Mouse (Mus musculus): ENCODE data around the gene Prtn3. TPM values are rescaled to one million over a fixed set of nuclear protein-coding genes. Genes with fewer than 3 reads are reported as not detected.

The Prtn3 gene
- total RNA-seq, 2 experiments from 2014 or later, result 1,536 to 2,258 TPM

DNA sequence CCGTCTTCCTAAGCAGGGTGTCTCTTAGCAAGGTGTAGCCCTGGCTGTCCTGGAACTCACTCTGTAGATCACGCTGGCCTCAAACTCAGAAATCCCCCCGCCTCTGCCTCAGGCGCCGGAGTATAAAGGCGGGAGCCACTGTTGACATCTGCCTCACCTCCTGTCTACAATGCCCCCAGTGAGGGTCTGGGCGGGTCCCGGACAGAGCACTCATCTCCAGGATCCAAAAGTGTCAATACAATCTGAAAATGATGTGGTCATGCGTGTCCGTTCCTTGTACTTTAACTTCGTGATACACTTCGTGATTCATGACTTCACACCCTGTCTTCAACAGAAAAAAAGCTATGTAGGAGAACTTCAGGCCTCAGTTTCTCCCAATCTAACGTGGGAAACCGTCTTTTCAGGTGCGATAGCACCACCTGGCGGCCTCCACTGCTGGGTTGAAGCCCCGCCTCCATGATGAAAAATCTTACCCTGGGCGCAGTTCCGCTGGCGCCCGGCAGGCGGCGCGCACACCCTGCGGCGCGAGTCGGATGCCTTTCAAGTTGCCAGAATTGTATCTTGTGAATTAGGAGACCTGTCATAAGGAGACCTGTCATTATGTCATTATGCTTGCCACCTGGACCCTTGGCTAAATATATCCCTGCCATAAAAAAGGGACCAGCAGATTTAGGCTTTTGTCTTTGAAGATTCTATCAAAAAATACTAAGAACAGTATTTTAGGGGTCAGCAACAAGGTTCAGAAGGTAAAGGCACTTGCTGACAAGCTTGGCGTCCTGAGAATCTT, 50.9 kb downstream of the Prtn3 start:
- peak; percentile 33 for ATAC-seq (replicated peaks; ENCODE audit: poor library complexity, severe bottlenecking)

DNA sequence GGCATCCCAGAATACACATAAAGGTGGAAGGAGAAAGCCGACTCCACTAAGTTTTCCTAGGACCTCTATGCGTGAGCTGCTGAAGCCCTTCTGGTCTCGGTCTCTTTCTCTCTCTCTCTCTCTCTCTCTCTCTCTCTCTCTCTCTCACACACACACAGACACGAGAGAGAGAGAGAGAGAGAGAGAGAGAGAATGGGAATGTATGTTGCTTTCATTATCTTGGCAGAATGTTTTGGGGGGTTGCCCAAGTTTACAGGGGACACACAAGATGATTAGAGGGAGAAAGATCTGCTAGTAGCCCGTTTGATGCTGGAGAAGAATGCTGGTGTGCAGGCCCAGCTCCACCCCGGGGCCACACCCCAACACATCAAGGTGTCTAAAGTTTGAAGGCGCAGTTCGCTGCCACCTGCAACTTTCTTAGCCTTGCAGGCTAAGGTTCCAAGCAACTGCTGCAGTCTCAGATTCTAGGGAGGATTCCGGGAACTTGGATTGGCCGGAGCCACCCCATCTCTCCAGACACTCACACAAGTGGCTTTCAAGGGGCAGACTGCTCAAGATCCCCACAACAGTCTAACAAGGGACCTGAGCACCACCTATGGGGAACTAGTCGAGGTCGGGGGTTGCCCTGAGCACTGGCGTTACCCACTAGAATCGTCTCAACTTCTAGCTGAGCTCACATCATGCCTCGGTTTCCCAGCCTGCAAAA, 51.7 kb downstream of the Prtn3 start:
- ATAC-seq (replicated peaks; ENCODE audit: poor library complexity, severe bottlenecking), result no peak

DNA sequence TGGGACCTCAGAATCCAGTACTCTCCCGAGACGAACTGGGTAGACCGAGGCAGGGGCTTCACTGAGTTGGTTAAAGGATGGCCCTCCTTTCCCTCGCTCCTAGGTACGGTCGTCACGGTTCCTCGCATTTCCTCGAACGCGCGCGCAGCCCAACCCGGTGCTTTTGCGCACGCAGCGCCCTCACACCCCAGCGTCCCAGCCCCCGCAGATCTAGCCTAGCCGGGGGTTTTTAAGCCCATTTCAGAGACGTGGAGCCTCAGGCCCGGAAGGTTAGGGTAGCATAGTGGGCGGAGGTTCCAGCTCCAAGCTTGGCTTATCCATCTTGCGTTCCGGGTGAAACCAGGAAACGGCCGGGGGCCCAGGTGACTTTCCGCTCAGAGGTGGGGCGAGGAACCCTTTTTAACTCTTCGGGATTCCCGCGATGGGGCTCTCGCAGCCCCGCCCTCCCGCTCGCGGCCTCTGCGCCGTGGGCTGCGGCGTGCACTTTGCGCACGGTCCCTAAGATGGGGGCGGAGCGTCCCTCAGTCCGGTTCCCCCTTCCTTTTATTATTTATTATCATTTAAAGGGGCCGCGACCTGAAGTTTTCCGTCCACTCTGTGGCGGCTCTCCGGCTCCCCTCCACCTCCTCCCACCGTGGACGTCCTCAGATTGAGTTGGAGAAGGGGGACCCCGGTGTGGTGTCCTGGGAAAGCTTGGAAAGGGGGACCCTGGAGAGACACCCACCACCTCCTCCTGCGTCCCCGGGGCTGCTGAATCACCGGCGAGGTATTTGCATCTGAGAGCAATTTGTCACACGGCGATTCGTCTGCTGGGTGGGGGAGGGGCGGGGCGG, 52.4 kb downstream of the Prtn3 start, which contains the start of gene Arid3a:
TSS of gene Arid3a (plus strand) at position 553 of the 833 bp plus-strand sequence.
- peak; percentile 65 for ATAC-seq (replicated peaks; ENCODE audit: poor library complexity, severe bottlenecking)

DNA sequence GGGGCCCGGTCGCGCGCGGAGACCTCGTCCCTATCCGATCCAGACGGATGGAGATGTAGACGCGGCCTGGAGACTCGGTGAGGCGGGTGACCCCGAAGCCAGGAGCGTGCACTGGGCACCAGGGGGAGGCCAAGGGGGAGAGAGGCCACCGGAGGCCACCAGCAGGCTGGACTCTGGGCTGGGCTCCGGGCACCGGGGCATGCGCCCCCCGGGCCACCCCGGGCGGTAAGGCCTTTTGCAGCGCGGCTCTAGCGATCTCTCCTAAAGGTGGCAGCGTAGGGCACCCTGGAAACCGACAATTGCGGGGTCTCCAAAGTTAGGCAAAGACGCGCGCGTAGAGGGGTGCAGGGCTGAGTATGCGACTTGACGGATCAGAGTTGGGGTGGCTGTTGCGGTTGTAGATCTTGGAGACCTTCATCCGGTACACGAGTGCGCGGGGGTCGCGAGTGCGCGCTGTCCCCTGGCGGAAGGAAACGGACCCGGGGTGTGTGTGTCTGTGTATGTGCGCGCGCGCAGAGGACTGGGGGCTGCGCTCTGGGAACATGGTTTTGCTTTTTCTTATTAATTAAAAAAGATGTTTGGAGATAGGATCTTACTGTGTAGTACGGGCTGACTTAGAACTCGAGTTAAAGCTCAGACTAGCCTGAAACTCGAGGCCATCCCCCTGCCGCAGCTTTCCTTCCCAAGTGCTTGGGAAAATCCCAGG, 53.2 kb downstream of the Prtn3 start:
- ATAC-seq (replicated peaks; ENCODE audit: poor library complexity, severe bottlenecking), result peak; percentile 13

DNA sequence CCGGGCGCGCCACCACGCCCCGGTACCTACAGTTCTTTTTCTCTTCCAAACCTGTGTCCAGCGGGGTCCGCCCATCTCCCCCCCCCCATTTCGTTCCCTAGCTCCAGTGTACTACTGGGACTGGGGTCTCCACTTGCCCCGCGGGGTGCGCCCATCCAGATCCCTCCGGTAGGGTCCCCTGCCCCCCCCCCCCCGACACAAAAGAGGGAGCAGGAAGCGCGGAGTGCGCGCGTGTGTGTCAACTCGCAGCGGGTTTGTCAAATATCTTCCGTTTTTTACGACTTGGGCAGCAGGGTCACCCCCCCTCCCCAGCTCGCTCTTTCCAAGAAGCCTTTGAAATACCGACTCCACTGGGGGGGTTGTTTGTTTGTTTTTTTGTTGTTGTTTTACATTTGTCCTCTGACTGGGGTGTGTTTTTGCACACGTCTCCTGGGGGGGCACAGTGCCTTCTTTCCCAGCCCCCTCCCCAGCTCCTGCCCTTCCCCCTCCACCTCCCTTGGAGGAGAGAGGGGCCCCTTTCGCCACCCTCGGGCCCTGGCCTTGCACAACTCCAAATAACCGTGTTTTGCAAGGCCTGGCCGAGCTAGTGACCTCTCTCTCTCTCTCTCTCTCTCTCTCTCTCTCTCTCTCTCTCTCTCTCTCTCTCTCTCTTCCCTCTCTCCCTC, 53.9 kb downstream of the Prtn3 start:
- peak; percentile 46 for ATAC-seq (replicated peaks; ENCODE audit: poor library complexity, severe bottlenecking)

DNA sequence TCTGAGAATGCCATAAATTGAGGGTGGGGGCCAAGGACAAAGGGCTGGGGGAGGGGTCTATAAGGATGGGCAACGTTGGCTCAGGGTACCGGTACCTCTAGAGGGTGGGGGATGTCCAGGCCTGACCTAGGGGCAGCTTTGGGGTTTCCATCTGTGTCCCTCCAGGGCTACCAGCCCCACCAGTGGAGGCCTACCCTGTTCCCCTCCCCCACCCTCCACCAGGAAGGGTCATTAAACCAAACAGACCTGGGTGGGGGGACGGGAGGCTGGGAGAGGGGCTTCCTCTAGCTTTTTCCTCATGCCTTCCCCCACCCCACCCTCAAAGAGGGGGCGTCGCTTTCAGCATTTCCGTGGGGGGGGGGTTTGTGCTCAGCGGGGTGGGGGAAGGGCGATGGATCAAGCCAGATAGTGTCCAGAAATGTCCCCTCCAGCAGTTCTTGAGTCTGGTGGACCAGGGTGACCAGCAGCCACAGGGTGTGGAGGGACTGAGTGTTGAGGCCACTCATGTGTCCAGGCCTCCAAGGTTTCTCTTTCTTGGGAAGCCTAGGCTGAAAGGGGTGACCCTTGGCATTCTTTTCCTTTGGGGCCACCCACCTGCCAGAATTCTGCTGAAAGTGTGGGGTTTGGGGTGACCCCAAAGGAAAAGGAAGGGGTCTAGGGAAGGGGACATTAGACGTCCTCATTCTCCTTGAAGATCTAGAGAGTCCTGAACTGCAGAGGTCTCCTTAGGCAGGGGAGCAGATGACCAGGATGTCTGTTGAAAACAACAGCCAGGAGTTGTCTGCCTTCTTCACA, 54.8 kb downstream of the Prtn3 start:
- no peak for ATAC-seq (replicated peaks; ENCODE audit: poor library complexity, severe bottlenecking)

- no peak for ATAC-seq (replicated peaks; ENCODE audit: poor library complexity, severe bottlenecking)
These were observed 55.9 kb downstream of the Prtn3 start for GRCm38 (mm10) chr10:79929967-79930825.

DNA sequence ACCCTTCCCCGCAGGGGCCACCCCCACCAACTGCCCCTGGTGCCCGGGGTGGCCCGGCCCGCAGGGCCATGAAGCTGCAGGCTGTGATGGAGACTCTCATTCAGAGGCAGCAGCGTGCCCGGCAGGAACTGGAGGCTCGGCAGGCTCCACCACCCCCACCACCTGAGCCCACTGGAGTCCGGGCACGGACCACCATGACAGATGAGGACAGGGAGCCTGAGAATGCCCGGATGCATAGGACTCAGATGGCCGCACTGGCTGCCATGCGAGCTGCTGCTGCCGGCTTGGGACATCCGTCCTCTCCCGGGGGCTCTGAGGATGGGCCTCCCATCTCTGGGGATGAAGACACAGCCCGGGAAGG, 56.5 kb downstream of the Prtn3 start:
- no peak for ATAC-seq (replicated peaks; ENCODE audit: poor library complexity, severe bottlenecking)

GRCm38 (mm10) chr10:79931797-79932196, 57.5 kb downstream of the Prtn3 start:
- no peak for ATAC-seq (replicated peaks; ENCODE audit: poor library complexity, severe bottlenecking)

GRCm38 (mm10) chr10:79932736-79933135, 58.5 kb downstream of the Prtn3 start:
- ATAC-seq (replicated peaks; ENCODE audit: poor library complexity, severe bottlenecking), result no peak

Other genes starting within 250 kb of the Prtn3 start
Only the 30 nearest of the 34 such genes appear.
- not detected in 2 replicates for gene Madcam1, start 209.9 kb upstream of the Prtn3 start, total RNA-seq (2014; fragmentation: Nextera tagmentation)
- gene Madcam1, start 209.9 kb upstream of the Prtn3 start, total RNA-seq (2017), result not detected in 2 replicates
- 7.4 and 9.7 TPM in 2 replicates for gene Tpgs1, start 205.1 kb upstream of the Prtn3 start, total RNA-seq (2014; fragmentation: Nextera tagmentation)
- gene Tpgs1, start 205.1 kb upstream of the Prtn3 start, total RNA-seq (2017), result 8.1 and 14.6 TPM in 2 replicates
- 110 and 115 TPM in 2 replicates for gene Cdc34, start 192.3 kb upstream of the Prtn3 start, total RNA-seq (2014; fragmentation: Nextera tagmentation)
- 98.7 and 142 TPM in 2 replicates for gene Cdc34, start 192.3 kb upstream of the Prtn3 start, total RNA-seq (2017)
- 2.2 TPM in 1 of 2 replicates, not detected in the other for gene Gzmm, start 185.5 kb upstream of the Prtn3 start, total RNA-seq (2014; fragmentation: Nextera tagmentation)
- 0.34 TPM in 1 of 2 replicates, not detected in the other for gene Gzmm, start 185.5 kb upstream of the Prtn3 start, total RNA-seq (2017)
- gene Bsg, start 170.0 kb upstream of the Prtn3 start, total RNA-seq (2014; fragmentation: Nextera tagmentation), result 253 and 319 TPM in 2 replicates
- gene Bsg, start 170.0 kb upstream of the Prtn3 start, total RNA-seq (2017), result 278 and 345 TPM in 2 replicates
- gene Hcn2, start 157.8 kb upstream of the Prtn3 start, total RNA-seq (2014; fragmentation: Nextera tagmentation), result 0.28 TPM in 1 of 2 replicates, not detected in the other
- 0.39 TPM in 1 of 2 replicates, not detected in the other for gene Hcn2, start 157.8 kb upstream of the Prtn3 start, total RNA-seq (2017)
- gene Polrmt, start 127.9 kb upstream of the Prtn3 start, total RNA-seq (2014; fragmentation: Nextera tagmentation), result 28.6 and 56.2 TPM in 2 replicates
- gene Polrmt, start 127.9 kb upstream of the Prtn3 start, total RNA-seq (2017), result 12.7 and 14.0 TPM in 2 replicates
- not detected in 2 replicates for gene Fgf22, start 119.4 kb upstream of the Prtn3 start, total RNA-seq (2014; fragmentation: Nextera tagmentation)
- not detected in 2 replicates for gene Fgf22, start 119.4 kb upstream of the Prtn3 start, total RNA-seq (2017)
- 32.1 and 64.5 TPM in 2 replicates for gene Rnf126, start 107.5 kb upstream of the Prtn3 start, total RNA-seq (2014; fragmentation: Nextera tagmentation)
- gene Rnf126, start 107.5 kb upstream of the Prtn3 start, total RNA-seq (2017), result 17.3 and 28.2 TPM in 2 replicates
- 4.6 TPM in 1 of 2 replicates, not detected in the other for gene Fstl3, start 97.2 kb upstream of the Prtn3 start, total RNA-seq (2014; fragmentation: Nextera tagmentation)
- gene Fstl3, start 97.2 kb upstream of the Prtn3 start, total RNA-seq (2017), result 0.62 and 1.4 TPM in 2 replicates
- 172 and 215 TPM in 2 replicates for gene Prss57, start 83.5 kb upstream of the Prtn3 start, total RNA-seq (2014; fragmentation: Nextera tagmentation)
- gene Prss57, start 83.5 kb upstream of the Prtn3 start, total RNA-seq (2017), result 77.4 and 86.7 TPM in 2 replicates
- 80.1 and 110 TPM in 2 replicates for gene Palm, start 80.9 kb upstream of the Prtn3 start, total RNA-seq (2014; fragmentation: Nextera tagmentation)
- gene Palm, start 80.9 kb upstream of the Prtn3 start, total RNA-seq (2017), result 35.6 and 48.6 TPM in 2 replicates
- gene Misp, start 53.5 kb upstream of the Prtn3 start, total RNA-seq (2014; fragmentation: Nextera tagmentation), result 0.34 TPM in 1 of 2 replicates, not detected in the other
- 0.82 TPM in 1 of 2 replicates, not detected in the other for gene Misp, start 53.5 kb upstream of the Prtn3 start, total RNA-seq (2017)
- 497 and 526 TPM in 2 replicates for gene Ptbp1, start 20.0 kb upstream of the Prtn3 start, total RNA-seq (2014; fragmentation: Nextera tagmentation)
- 211 and 216 TPM in 2 replicates for gene Ptbp1, start 20.0 kb upstream of the Prtn3 start, total RNA-seq (2017)
- gene Plppr3, start 158 bp downstream of the Prtn3 start, total RNA-seq (2014; fragmentation: Nextera tagmentation), result 72.1 and 111 TPM in 2 replicates
- gene Plppr3, start 158 bp downstream of the Prtn3 start, total RNA-seq (2017), result 91.6 and 112 TPM in 2 replicates
- gene Elane, start 11.8 kb downstream of the Prtn3 start, total RNA-seq (2014; fragmentation: Nextera tagmentation), result 5,751 and 6,009 TPM in 2 replicates
- gene Elane, start 11.8 kb downstream of the Prtn3 start, total RNA-seq (2017), result 2,814 and 3,772 TPM in 2 replicates
- 1.6 and 4.5 TPM in 2 replicates for gene Cfd, start 16.4 kb downstream of the Prtn3 start, total RNA-seq (2014; fragmentation: Nextera tagmentation)
- not detected in 2 replicates for gene Cfd, start 16.4 kb downstream of the Prtn3 start, total RNA-seq (2017)
- 14.1 and 20.3 TPM in 2 replicates for gene Med16, start 34.4 kb downstream of the Prtn3 start, total RNA-seq (2014; fragmentation: Nextera tagmentation)
- 17.0 and 18.7 TPM in 2 replicates for gene Med16, start 34.4 kb downstream of the Prtn3 start, total RNA-seq (2017)
- gene Gm26602, start 36.4 kb downstream of the Prtn3 start, total RNA-seq (2014; fragmentation: Nextera tagmentation), result not detected in 2 replicates
- 0.98 TPM in 1 of 2 replicates, not detected in the other for gene Gm26602, start 36.4 kb downstream of the Prtn3 start, total RNA-seq (2017)
- not detected in 2 replicates for gene Kiss1r, start 42.5 kb downstream of the Prtn3 start, total RNA-seq (2014; fragmentation: Nextera tagmentation)
- gene Kiss1r, start 42.5 kb downstream of the Prtn3 start, total RNA-seq (2017), result 0.26 TPM in 1 of 2 replicates, not detected in the other
- gene R3hdm4, start 46.7 kb downstream of the Prtn3 start, total RNA-seq (2014; fragmentation: Nextera tagmentation), result 62.9 and 64.6 TPM in 2 replicates
- gene R3hdm4, start 46.7 kb downstream of the Prtn3 start, total RNA-seq (2017), result 39.1 and 40.4 TPM in 2 replicates
- gene Arid3a, start 52.6 kb downstream of the Prtn3 start, total RNA-seq (2014; fragmentation: Nextera tagmentation), result 21.2 and 22.5 TPM in 2 replicates
- 32.4 and 36.7 TPM in 2 replicates for gene Arid3a, start 52.6 kb downstream of the Prtn3 start, total RNA-seq (2017)
- gene Wdr18, start 85.7 kb downstream of the Prtn3 start, total RNA-seq (2014; fragmentation: Nextera tagmentation), result 48.4 and 49.8 TPM in 2 replicates
- gene Wdr18, start 85.7 kb downstream of the Prtn3 start, total RNA-seq (2017), result 24.6 and 28.2 TPM in 2 replicates
- not detected in 2 replicates for gene Grin3b, start 96.2 kb downstream of the Prtn3 start, total RNA-seq (2014; fragmentation: Nextera tagmentation)
- not detected in 2 replicates for gene Grin3b, start 96.2 kb downstream of the Prtn3 start, total RNA-seq (2017)
- gene Tmem259, start 109.9 kb downstream of the Prtn3 start, total RNA-seq (2014; fragmentation: Nextera tagmentation), result 38.2 and 63.0 TPM in 2 replicates
- 43.2 and 54.7 TPM in 2 replicates for gene Tmem259, start 109.9 kb downstream of the Prtn3 start, total RNA-seq (2017)
- 50.6 and 57.5 TPM in 2 replicates for gene Cnn2, start 114.1 kb downstream of the Prtn3 start, total RNA-seq (2014; fragmentation: Nextera tagmentation)
- 72.7 and 89.8 TPM in 2 replicates for gene Cnn2, start 114.1 kb downstream of the Prtn3 start, total RNA-seq (2017)
- gene Abca7, start 122.0 kb downstream of the Prtn3 start, total RNA-seq (2014; fragmentation: Nextera tagmentation), result 23.0 and 28.8 TPM in 2 replicates
- 14.7 and 16.0 TPM in 2 replicates for gene Abca7, start 122.0 kb downstream of the Prtn3 start, total RNA-seq (2017)
- gene Arhgap45, start 142.2 kb downstream of the Prtn3 start, total RNA-seq (2014; fragmentation: Nextera tagmentation), result 109 and 133 TPM in 2 replicates
- 110 and 120 TPM in 2 replicates for gene Arhgap45, start 142.2 kb downstream of the Prtn3 start, total RNA-seq (2017)
- gene Polr2e, start 165.3 kb downstream of the Prtn3 start, total RNA-seq (2014; fragmentation: Nextera tagmentation), result 96.6 and 105 TPM in 2 replicates
- gene Polr2e, start 165.3 kb downstream of the Prtn3 start, total RNA-seq (2017), result 79.7 and 86.7 TPM in 2 replicates
- gene Gpx4, start 172.7 kb downstream of the Prtn3 start, total RNA-seq (2014; fragmentation: Nextera tagmentation), result 278 and 280 TPM in 2 replicates
- gene Gpx4, start 172.7 kb downstream of the Prtn3 start, total RNA-seq (2017), result 397 and 420 TPM in 2 replicates

Measured in granulocyte monocyte progenitor cell, adult 5-6 weeks (primary cell).